Mouse (Mus musculus) yolk sac, embryonic 10.5 days (tissue): Measurements from ENCODE around the gene Hpse2.
"Not testable (repeated sequence)": the region's sequence is repeated elsewhere in the genome, so short reads cannot be mapped to it uniquely, and the experiment has no call there.

Experiments
- DNase-seq: peaks from one replicate; pipeline ENCODE4 v3.0.0-alpha.2; 2017; ENCODE audit warnings: low spot score

The Hpse2 gene

GRCm38 (mm10) chr19:43388017-43388904 is at the start of gene Hpse2:
Gene Hpse2 (minus strand): TSS chr19:43388355.
- no peak for DNase-seq

- no peak for DNase-seq
Measured at GRCm38 (mm10) chr19:43427446-43428224, 39.5 kb upstream of the Hpse2 start.

GRCm38 (mm10) chr19:43424082-43424481 is 35.9 kb upstream of the Hpse2 start:
- no peak for DNase-seq

GRCm38 (mm10) chr19:43420506-43420905 is 32.4 kb upstream of the Hpse2 start:
- DNase-seq = no peak

- DNase-seq = no peak
Measured at GRCm38 (mm10) chr19:43415565-43415964, 27.4 kb upstream of the Hpse2 start.

GRCm38 (mm10) chr19:43407181-43407580 is 19.0 kb upstream of the Hpse2 start:
- DNase-seq = no peak

GRCm38 (mm10) chr19:43396327-43396726 is 8.2 kb upstream of the Hpse2 start:
- peak; percentile 11 for DNase-seq

GRCm38 (mm10) chr19:43387071-43387770 is 934 bp downstream of the Hpse2 start:
- DNase-seq = no peak

GRCm38 (mm10) chr19:43386041-43386952 is 1.9 kb downstream of the Hpse2 start:
- peak; percentile 14 for DNase-seq

GRCm38 (mm10) chr19:43385451-43385850 is 2.7 kb downstream of the Hpse2 start:
- DNase-seq = no peak

GRCm38 (mm10) chr19:43384978-43385431 is 3.1 kb downstream of the Hpse2 start:
- peak; percentile 10 for DNase-seq

GRCm38 (mm10) chr19:43384346-43384977 is 3.7 kb downstream of the Hpse2 start:
- DNase-seq = no peak

GRCm38 (mm10) chr19:43358830-43359229 is 29.3 kb downstream of the Hpse2 start:
- no peak for DNase-seq

- DNase-seq = no peak
Measured at GRCm38 (mm10) chr19:43311125-43311524, 77.0 kb downstream of the Hpse2 start.

- DNase-seq = no peak
Measured at GRCm38 (mm10) chr19:43306756-43307155, 81.4 kb downstream of the Hpse2 start.

GRCm38 (mm10) chr19:43281336-43281735 is 106.8 kb downstream of the Hpse2 start:
- not testable (repeated sequence) for DNase-seq

GRCm38 (mm10) chr19:43243993-43244392 is 144.2 kb downstream of the Hpse2 start:
- DNase-seq = no peak

- DNase-seq = no peak
Measured at GRCm38 (mm10) chr19:43231711-43232110, 156.4 kb downstream of the Hpse2 start.

GRCm38 (mm10) chr19:43193562-43193961 is 194.6 kb downstream of the Hpse2 start:
- DNase-seq = no peak

- DNase-seq = no peak
Measured at GRCm38 (mm10) chr19:43175437-43175965, 212.7 kb downstream of the Hpse2 start.
